Mouse (Mus musculus): ENCODE results near the gene Kcnj9.

- TF ChIP-seq POLR2A (IDR thresholded peaks at IDR 0.05; ENCODE audit: borderline replicate concordance, insufficient read depth, low read length) = no peak
- TF ChIP-seq CTCF (IDR thresholded peaks at IDR 0.05; ENCODE audit: borderline replicate concordance, insufficient read depth, low read depth, low read length) = peak; percentile 20; the same call in 1 of the 2 replicates
These were observed 23.5 kb downstream of the Kcnj9 start for GRCm38 (mm10) chr1:172305635-172306034.
